Mouse (Mus musculus) G1E (cell line): ENCODE results near the gene 1700010B08Rik. TPM values are rescaled to one million over a fixed set of nuclear protein-coding genes. Genes with fewer than 3 reads are reported as not detected.

Experiments used
- ATAC-seq: 2 replicates; pipeline ENCODE4 v1.8.0; 2016; ENCODE audit warnings: mild to moderate bottlenecking; ENCODE audit not compliant: insufficient number of reproducible peaks, poor library complexity, low FRiP score, severe bottlenecking; ENCODE audit errors: extremely low read depth
- DNase-seq: peaks from one replicate; pipeline ENCODE4 v3.0.0; 2012; ENCODE audit warnings: low spot score
- H3K27me3 ChIP-seq: 2 replicates; pipeline ENCODE4 v1.6.1; 2012; ENCODE audit warnings: mild to moderate bottlenecking, low read length, inconsistent platforms; ENCODE audit not compliant: insufficient read depth
- H3K36me3 ChIP-seq: replicated peaks from 2 replicates; pipeline ENCODE3; 2012; ENCODE audit warnings: mild to moderate bottlenecking, inconsistent platforms
- H3K4me1 ChIP-seq: 2 replicates; pipeline ENCODE4 v1.6.1; 2012; ENCODE audit warnings: low read depth, low read length, inconsistent platforms, mixed read lengths; ENCODE audit not compliant: insufficient read depth
- H3K4me3 ChIP-seq: 2 replicates; pipeline ENCODE4 v1.5.1; 2012; ENCODE audit warnings: low read depth, mild to moderate bottlenecking, inconsistent platforms, low read length, moderate library complexity, mixed read lengths
- H3K9me3 ChIP-seq: replicated peaks from 2 replicates; pipeline ENCODE4 v1.6.1; 2012; ENCODE audit warnings: inconsistent platforms
- CTCF ChIP-seq: IDR thresholded peaks from 2 replicates; pipeline ENCODE4 v1.5.1; 2012; ENCODE audit warnings: low read depth, low read length, inconsistent platforms, mixed read lengths
- GATA1 ChIP-seq: IDR thresholded peaks from 2 replicates; pipeline ENCODE4 v1.6.1; 2012; ENCODE audit warnings: borderline replicate concordance, low read length, inconsistent platforms, mixed read lengths
- GATA2 ChIP-seq: IDR thresholded peaks from 2 replicates; pipeline ENCODE4 v1.6.1; 2012; ENCODE audit warnings: low read depth, low read length, inconsistent platforms, borderline replicate concordance
- POLR2AphosphoS5 ChIP-seq: IDR thresholded peaks from 2 replicates; pipeline ENCODE4 v1.6.1; 2012; ENCODE audit warnings: low read depth, low read length, inconsistent platforms; ENCODE audit not compliant: insufficient replicate concordance
- TAL1 ChIP-seq: conservative IDR thresholded peaks from 2 replicates; pipeline ENCODE4 v1.6.1; 2012; ENCODE audit warnings: low read depth, low read length, inconsistent platforms, mixed read lengths
- polyA plus RNA-seq: library from polyadenylated mRNA; stranded (reverse); fragments of >175 nt; gene quantifications from 2 replicates; pipeline ENCODE4 v1.2.3, GENCODE M21; 2012
- total RNA-seq, 2 experiments: library from RNA; stranded (forward) in 1 of 2; stranded (reverse) in 1 of 2; fragments of 200-1000 nt in 1 of 2; fragments of >200 nt in 1 of 2; fragmentation: Nextera tagmentation in 1 of 2; gene quantifications; 2 replicates each; pipeline ENCODE4 v1.2.3; 2014 to 2017

The 1700010B08Rik gene
- total and polyA plus RNA-seq, 3 experiments = not detected

- no peak overlapping the region for H3K4me3 ChIP-seq
- DNase-seq = no peak
- H3K4me1 ChIP-seq = 0 out of 2 replicates have a peak, but pooled peaks cover 4% of the 10 kb centered on the region
- ATAC-seq = no peak
- H3K27me3 ChIP-seq = no peaks in the 10 kb centered on the region
- no peak for TF ChIP-seq CTCF
- no peak for TF ChIP-seq GATA1
- TF ChIP-seq GATA2 = no peak
- TF ChIP-seq POLR2AphosphoS5 = no peak
- TF ChIP-seq TAL1 = no peak
- peaks cover 88% of the 10 kb centered on the region for H3K36me3 ChIP-seq
- H3K9me3 ChIP-seq = no peaks in the 10 kb centered on the region
Observed at GRCm38 (mm10) chr2:173685781-173686361, 33.3 kb upstream of the 1700010B08Rik start.

DNA sequence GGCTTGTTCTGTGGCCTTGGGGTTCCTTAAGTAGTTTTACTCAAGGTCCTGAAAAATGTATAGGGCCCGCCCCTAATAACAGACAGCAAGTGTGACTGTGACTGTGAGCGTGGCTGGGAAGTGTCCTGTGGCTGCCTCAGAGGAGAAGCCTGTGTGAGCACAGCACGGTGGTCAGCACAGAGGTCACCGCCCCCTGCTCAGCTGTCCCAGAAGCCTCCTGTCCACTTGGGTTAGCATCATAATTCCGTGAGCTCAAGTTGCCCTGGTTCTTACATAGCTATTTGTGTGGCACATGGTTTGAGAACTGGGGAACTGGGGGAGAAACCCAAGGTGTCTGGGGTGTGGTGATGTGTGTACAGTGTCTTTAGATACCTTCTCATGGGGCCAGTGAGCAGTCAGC is 31.9 kb upstream of the 1700010B08Rik start:
- H3K36me3 ChIP-seq = peaks cover 94% of the 10 kb centered on the region
- no peaks in the 10 kb centered on the region for H3K27me3 ChIP-seq
- H3K4me1 ChIP-seq = 0 out of 2 replicates have a peak, but pooled peaks cover 4% of the 10 kb centered on the region
- no peaks in the 10 kb centered on the region for H3K9me3 ChIP-seq
- no peak for DNase-seq
- ATAC-seq = no peak
- no peak overlapping the region for H3K4me3 ChIP-seq
- TF ChIP-seq GATA2 = no peak
- TF ChIP-seq GATA1 = no peak
- no peak for TF ChIP-seq TAL1
- no peak for TF ChIP-seq POLR2AphosphoS5
- TF ChIP-seq CTCF = no peak

DNA sequence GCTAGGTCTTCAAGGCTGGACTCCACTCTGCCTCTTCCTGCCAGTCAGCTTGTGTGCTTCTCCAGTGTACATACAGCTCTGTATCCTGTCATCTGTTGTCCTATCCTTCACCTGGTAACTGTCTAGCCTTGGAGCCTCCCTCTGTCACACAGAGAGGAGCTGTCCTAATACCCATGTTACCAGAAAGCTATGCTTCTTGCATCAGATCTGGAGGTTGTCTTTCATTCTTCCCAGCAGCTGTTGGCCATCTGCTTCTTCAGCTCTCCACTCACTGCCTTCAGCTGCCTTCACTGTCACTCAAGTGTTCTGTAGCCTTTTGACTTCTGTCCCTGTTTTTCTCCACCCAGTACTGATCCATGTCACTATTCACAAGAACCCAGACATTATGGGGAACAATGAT is 29.4 kb upstream of the 1700010B08Rik start:
- Histone ChIP-seq H3K36me3 (peaks cover 97% of the 10 kb centered on the region), H3K4me3 (no peak overlapping the region), H3K9me3 (no peaks in the 10 kb centered on the region), H3K27me3 (no peaks in the 10 kb centered on the region), H3K4me1 (0 out of 2 replicates have a peak, but pooled peaks cover 4% of the 10 kb centered on the region)
- DNase-seq = no peak
- TF ChIP-seq TAL1 (no peak), CTCF (no peak), POLR2AphosphoS5 (no peak), GATA1 (no peak), GATA2 (no peak)
- ATAC-seq = no peak

DNA sequence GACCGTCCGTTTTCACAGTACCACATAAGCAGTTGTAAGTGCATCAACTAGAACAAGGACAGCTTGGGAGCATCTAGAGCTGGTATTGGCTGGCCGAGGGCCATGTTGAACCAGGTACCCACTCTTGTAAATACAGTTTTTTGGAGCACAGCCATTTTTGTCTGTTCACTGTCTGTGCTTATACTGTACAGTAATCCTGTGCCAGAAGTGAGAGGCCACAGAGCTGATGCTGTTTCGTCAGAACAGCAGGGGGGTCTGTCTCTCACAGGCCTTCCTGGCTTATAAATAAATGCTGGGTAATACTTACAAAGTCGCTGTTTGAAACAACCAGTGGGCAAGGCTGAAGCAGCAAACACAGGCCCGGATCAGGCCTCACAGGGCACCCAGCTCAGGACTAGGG is 27.5 kb upstream of the 1700010B08Rik start:
- H3K4me1 ChIP-seq = no peaks in the 10 kb centered on the region
- peaks cover 99% of the 10 kb centered on the region for H3K36me3 ChIP-seq
- no peaks in the 10 kb centered on the region for H3K9me3 ChIP-seq
- no peaks in the 10 kb centered on the region for H3K27me3 ChIP-seq
- no peak for DNase-seq
- ATAC-seq = no peak
- TF ChIP-seq POLR2AphosphoS5 (no peak), GATA1 (no peak), GATA2 (no peak), TAL1 (no peak)
- H3K4me3 ChIP-seq = no peak overlapping the region

DNA sequence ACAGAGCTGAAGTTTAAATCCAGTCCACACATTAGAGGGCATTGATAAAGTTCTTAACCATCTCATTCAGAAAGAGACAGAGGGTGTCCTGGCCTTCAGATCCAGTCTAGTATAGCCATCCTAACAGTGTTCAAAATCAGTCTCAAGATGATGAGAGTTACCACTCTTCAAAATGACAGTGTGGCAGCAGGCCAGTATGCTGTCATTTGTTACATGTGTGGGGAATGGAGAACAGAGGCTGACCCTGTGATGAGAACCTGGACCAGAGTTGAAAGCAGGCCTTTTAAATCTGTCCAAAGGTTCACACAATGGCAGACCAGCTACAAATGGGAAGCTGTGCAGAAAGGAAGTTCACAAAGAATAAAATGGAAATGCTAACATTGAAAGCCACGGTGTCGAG is 26.5 kb upstream of the 1700010B08Rik start:
- no peak for TF ChIP-seq CTCF
- TF ChIP-seq POLR2AphosphoS5 = no peak
- no peak for TF ChIP-seq GATA2
- TF ChIP-seq TAL1 = no peak
- no peak for TF ChIP-seq GATA1
- peaks cover 99% of the 10 kb centered on the region for H3K36me3 ChIP-seq
- H3K27me3 ChIP-seq = no peaks in the 10 kb centered on the region
- H3K4me3 ChIP-seq = no peak overlapping the region
- DNase-seq (no peak), ATAC-seq (no peak)
- H3K9me3 ChIP-seq = no peaks in the 10 kb centered on the region
- no peaks in the 10 kb centered on the region for H3K4me1 ChIP-seq

DNA sequence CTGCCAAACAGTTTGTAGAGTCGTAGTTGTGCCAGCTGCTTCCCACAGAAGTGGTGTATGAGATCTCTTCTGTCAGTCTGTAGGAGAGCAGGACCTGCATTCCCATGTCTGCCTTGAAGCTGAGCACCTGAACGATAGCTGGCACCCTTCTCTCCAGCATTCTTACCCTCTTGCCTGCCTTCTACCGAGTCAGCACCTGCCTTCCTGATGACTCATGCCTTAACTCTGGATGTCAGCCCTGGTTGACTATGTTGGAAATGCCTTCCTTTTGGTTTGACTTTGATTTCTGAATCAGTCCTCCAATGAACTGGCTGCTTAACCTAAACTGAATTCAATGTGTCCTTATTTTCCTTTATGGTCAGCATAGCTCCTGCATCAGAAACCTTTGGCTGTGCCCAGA is 20.4 kb upstream of the 1700010B08Rik start:
- DNase-seq (no peak), ATAC-seq (no peak)
- Histone ChIP-seq H3K9me3 (no peaks in the 10 kb centered on the region), H3K36me3 (peaks cover 97% of the 10 kb centered on the region), H3K4me3 (no peak overlapping the region), H3K4me1 (no peaks in the 10 kb centered on the region), H3K27me3 (no peaks in the 10 kb centered on the region)
- no peak for TF ChIP-seq POLR2AphosphoS5
- TF ChIP-seq CTCF = no peak
- TF ChIP-seq TAL1 = no peak
- TF ChIP-seq GATA2 = no peak
- TF ChIP-seq GATA1 = no peak
